25 mouse cellular contexts compared by ENCODE assay signal in the genomic region with DNA sequence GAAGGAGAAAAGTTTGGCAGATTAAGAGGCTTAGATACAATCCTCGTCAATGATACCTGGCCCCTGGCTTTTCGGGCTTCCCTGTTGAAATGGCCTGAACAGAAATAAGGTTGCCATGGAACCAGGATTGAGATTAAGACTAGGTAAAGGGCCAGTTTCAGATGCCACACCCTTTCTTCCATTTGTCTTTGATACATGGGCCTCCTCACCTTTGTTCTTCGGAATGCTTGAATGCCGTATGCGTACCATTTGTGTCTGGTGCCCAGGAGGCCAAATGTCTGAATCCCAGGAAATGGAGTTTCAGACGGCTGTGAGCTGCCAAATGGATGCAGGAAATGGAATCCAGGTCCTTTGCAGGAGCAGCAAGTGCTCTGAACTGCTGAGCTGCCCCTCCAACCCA. TPM values are rescaled to one million over a fixed set of nuclear protein-coding genes. Genes with fewer than 3 reads are reported as not detected.
"Had no signal": no experiment of that assay in that cellular context is flagged by ENCODE, and none has a peak within 500 bp of the region (broad histone marks: within the 10 kb centered on the region; RNA-seq: fewer than 3 reads in every experiment).

No protein-coding gene starts in this region.

- H3K4me3 ChIP-seq: heart, adult 2 months; heart, embryonic 13.5 days; heart, embryonic 15.5 days; hindbrain, embryonic 13.5 days; hindbrain, embryonic 15.5 days; layer of hippocampus, adult 2 months; left cerebral cortex, adult 2 months; limb, embryonic 13.5 days; limb, embryonic 15.5 days; liver, embryonic 12.5 days had no signal

- H3K9ac ChIP-seq: heart, embryonic 13.5 days; heart, embryonic 15.5 days; hindbrain, embryonic 13.5 days; hindbrain, embryonic 15.5 days; limb, embryonic 13.5 days; limb, embryonic 15.5 days; liver, embryonic 12.5 days; liver, embryonic 14.5 days had no signal

- H3K9me3 ChIP-seq: heart, embryonic 13.5 days; heart, embryonic 15.5 days; hindbrain, embryonic 13.5 days; hindbrain, embryonic 15.5 days; limb, embryonic 13.5 days; limb, embryonic 15.5 days; liver, embryonic 12.5 days had no signal

- H3K27me3 ChIP-seq: heart, embryonic 13.5 days; heart, embryonic 15.5 days; hindbrain, embryonic 13.5 days; hindbrain, embryonic 15.5 days; limb, embryonic 13.5 days; limb, embryonic 15.5 days; liver, embryonic 12.5 days had no signal

- H3K4me2 ChIP-seq: heart, embryonic 11.5 days; heart, embryonic 13.5 days; heart, embryonic 15.5 days; hindbrain, embryonic 13.5 days; hindbrain, embryonic 15.5 days; limb, embryonic 13.5 days; limb, embryonic 15.5 days; liver, embryonic 12.5 days had no signal

- H3K27ac ChIP-seq: heart, adult 2 months; heart, embryonic 13.5 days; heart, embryonic 15.5 days; hindbrain, embryonic 13.5 days; hindbrain, embryonic 15.5 days; hindbrain, postnatal 0 days; layer of hippocampus, adult 2 months; left cerebral cortex, adult 2 months; limb, embryonic 13.5 days; limb, embryonic 15.5 days; liver, embryonic 12.5 days; liver, embryonic 14.5 days had no signal

- H3K4me1 ChIP-seq: heart, embryonic 13.5 days; heart, embryonic 15.5 days; hindbrain, embryonic 13.5 days; hindbrain, embryonic 15.5 days; limb, embryonic 13.5 days; limb, embryonic 15.5 days; liver, embryonic 12.5 days had no signal

- DNase-seq: gastrocnemius, postnatal 14 days; gastrocnemius, postnatal 36 days; heart, adult 11 months; heart, adult 2 months; heart, postnatal 10 days; heart, postnatal 36 days; kidney, adult 18-20 months; kidney, adult 8-10 months; kidney, postnatal 10 days; kidney, postnatal 25 days; kidney, postnatal 4 days had no signal

- ATAC-seq: hindbrain, postnatal 0 days; intestine, postnatal 0 days; liver, embryonic 12.5 days had no signal

RNA-seq across cellular contexts. Expression of a gene that starts 33.4 kb away (rescaled TPM):
- total RNA-seq: liver, adult 2 months had no signal
- polyA plus RNA-seq: liver, adult 2 months had no signal
